Mouse (Mus musculus) brown adipose tissue, adult 24 weeks (tissue): ENCODE measurements around the gene Mcrip1. TPM values are rescaled to one million over a fixed set of nuclear protein-coding genes. Genes with fewer than 3 reads are reported as not detected.

ENCODE experiments used
- H3K27ac ChIP-seq: fragments of 200-500 bp; replicated peaks from 2 replicates; pipeline ENCODE4 v1.5.1; 2012; ENCODE audit warnings: low read depth, mild to moderate bottlenecking, low read length
- H3K4me1 ChIP-seq: fragments of 200-500 bp; 2 replicates; pipeline ENCODE4 v1.6.1; 2012; ENCODE audit warnings: low read length, mixed read lengths; ENCODE audit not compliant: control insufficient read depth, insufficient read depth, insufficient read length
- H3K4me3 ChIP-seq: fragments of 200-500 bp; 2 replicates; pipeline ENCODE4 v1.5.1; 2012; ENCODE audit warnings: low read depth, mild to moderate bottlenecking, low read length, moderate library complexity; ENCODE audit not compliant: insufficient read depth
- polyA plus RNA-seq: library from polyadenylated mRNA; stranded (reverse); fragments of >200 nt; gene quantifications from 2 replicates; pipeline ENCODE4 v1.2.4, GENCODE M21; 2012; ENCODE audit not compliant: missing spikeins, insufficient read depth, insufficient read length

Gene Mcrip1
- polyA plus RNA-seq, 1 experiment: 28.0 TPM

DNA sequence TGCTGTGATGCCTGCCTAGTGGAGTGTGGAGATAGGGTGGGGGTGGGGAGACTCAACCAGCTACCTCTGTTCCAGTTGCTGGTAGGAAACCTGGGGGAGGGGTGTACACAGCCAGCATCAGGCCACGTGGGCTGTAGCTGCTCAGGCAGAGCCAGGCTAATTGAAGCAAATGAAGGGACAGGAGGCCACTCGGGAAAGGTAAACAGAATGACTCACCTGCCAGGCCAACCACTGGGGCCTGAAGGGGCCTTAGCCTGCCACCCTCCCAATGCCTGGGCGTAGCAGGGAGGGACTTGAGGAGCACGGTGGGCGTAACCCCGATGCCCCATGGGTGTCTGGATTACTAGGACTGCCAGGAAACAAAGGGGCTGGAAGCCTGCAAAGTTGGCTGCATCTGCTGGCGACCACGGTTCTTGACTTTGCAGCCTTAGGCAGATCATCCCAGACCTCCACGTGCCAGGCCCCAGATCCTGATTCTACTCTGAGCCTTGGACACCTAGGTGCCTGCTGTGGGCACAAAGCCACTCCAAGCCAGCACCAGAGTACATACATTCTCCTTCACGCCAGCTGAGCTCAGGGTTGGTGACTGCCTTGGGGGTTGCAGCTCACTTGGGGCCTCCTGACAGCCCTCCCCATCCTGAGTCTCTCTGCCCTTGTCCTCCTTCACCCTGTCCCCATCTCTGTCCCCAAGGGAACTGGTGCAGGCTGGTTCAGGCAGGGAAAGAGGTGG lies 10.1 kb downstream of the Mcrip1 start:
- no peak overlapping the region for H3K4me3 ChIP-seq
- no peak overlapping the region for H3K27ac ChIP-seq
- 0 out of 2 replicates have a peak, but pooled peaks cover 3% of the 10 kb centered on the region for H3K4me1 ChIP-seq

DNA sequence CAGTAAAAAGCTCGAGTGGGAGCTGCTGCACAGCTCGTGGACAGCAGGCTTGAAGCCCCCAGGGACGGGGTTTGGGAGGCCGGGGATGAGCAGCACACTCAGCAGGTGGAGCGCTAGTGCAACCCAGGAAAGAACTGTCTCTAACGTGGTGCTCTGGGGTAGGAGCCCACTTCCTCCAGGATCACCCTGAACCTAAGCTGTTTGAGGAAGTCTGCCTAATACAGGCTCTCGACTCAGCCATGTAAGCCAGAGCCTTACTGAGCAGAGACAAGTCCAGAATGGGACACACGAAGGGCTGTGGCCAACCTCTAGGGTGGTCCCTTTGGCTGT lies 10.6 kb downstream of the Mcrip1 start:
- Histone ChIP-seq H3K4me1 (0 out of 2 replicates have a peak, but pooled peaks cover 3% of the 10 kb centered on the region), H3K4me3 (no peak overlapping the region), H3K27ac (no peak overlapping the region)

DNA sequence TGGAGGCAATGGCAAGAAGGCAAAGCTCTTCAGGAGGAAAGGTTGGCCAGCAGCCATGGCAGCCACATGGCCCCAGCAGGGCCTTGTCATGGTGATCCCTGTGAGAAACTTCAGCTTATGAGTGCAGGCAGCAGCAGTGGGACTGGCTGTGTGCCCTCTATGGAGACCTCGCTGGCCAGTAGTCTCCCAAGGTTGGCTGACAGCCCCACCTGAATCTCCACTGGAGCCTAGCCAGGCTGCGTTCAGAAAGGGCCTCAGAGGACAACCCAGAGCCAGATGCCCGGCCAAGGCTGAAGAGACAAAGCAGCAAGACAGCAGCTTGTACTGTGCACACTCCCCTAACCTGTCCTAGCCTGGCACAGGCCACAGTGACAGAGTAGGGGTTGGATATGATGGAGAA lies 11.0 kb downstream of the Mcrip1 start:
- Histone ChIP-seq H3K4me3 (no peak overlapping the region), H3K27ac (no peak overlapping the region), H3K4me1 (0 out of 2 replicates have a peak, but pooled peaks cover 3% of the 10 kb centered on the region)

DNA sequence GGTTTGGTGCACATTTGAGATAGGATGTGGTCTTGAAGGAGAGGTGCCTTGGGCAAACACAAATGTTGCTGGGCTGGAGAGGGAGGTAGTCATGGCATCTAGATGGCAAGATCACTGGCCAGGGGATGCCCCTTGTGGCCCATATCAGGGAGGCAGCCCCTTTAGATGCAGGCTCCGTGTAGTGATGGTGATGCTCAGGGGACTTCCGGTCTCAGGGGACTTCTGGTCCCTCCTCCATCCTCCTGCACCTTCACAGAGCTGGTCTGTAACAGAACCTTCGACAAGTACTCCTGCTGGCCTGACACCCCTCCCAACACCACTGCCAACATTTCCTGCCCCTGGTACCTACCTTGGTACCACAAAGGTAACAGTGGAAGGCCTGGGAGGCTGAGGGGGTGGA lies 13.7 kb downstream of the Mcrip1 start:
- no peak overlapping the region for H3K4me3 ChIP-seq
- peaks cover 5% of the 10 kb centered on the region for H3K4me1 ChIP-seq
- no peak overlapping the region for H3K27ac ChIP-seq

DNA sequence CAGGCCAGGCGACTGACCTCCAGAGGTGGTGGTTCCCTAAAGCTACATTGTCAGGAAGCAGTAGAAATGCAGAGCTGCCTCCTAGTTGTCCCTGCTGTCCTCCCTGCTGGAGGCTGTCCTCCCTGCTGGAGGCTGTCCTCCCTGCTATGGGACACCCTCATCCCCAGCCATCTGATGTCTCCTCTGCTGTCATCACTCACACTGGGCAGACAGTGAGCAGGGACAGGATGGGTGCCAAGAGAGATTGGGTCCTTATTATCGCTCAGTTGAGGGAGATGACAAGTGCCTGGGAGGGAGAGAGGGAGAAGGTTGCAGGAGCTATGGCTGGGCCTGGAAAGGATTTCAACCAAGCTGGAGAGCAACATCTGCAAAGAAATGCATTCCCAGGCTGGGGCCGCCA lies 14.4 kb downstream of the Mcrip1 start:
- no peak overlapping the region for H3K27ac ChIP-seq
- H3K4me1 ChIP-seq: peaks cover 7% of the 10 kb centered on the region
- no peak overlapping the region for H3K4me3 ChIP-seq

DNA sequence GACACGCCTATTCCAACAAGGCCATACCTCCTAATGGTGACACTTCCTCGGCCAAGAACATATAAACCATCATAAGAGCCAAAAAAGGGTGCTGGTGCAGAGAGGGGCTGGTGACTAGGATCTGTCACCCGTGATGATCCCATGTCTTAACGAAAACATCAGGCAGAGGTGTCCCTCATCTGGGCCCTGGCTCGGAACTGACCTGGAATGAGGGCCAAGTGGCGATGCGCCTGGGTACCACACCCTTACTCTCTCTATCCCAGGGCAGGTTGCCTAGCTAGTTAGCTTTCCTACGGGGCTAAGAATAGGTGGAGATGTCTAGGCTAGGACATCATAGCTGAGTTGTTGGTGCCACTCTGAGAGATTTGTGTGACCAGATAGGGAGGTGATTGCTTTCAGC lies 15.4 kb downstream of the Mcrip1 start:
- H3K4me1 ChIP-seq: peaks cover 7% of the 10 kb centered on the region
- H3K27ac ChIP-seq: no peak overlapping the region
- H3K4me3 ChIP-seq: no peak overlapping the region

DNA sequence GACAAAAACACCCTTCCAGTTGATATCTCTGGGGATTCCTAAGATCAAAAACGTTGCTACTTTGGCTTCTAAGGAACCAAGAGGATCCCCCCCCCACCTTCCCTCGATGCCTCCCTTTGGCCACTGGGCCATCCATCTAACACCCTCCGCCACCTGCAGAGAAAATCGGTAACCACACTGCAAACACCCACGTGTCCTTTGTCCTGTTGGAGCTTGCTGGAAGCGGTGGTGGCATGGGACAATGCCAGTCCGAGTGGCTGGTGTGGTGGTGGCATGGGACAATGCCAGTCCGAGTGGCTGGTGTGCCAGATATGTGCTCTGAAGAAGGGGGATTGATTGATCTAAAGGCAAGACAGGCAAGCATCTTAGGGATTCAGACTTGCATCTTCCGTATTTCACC lies 17.9 kb downstream of the Mcrip1 start:
- Histone ChIP-seq H3K27ac (no peak overlapping the region), H3K4me3 (no peak overlapping the region), H3K4me1 (peaks cover 7% of the 10 kb centered on the region)

DNA sequence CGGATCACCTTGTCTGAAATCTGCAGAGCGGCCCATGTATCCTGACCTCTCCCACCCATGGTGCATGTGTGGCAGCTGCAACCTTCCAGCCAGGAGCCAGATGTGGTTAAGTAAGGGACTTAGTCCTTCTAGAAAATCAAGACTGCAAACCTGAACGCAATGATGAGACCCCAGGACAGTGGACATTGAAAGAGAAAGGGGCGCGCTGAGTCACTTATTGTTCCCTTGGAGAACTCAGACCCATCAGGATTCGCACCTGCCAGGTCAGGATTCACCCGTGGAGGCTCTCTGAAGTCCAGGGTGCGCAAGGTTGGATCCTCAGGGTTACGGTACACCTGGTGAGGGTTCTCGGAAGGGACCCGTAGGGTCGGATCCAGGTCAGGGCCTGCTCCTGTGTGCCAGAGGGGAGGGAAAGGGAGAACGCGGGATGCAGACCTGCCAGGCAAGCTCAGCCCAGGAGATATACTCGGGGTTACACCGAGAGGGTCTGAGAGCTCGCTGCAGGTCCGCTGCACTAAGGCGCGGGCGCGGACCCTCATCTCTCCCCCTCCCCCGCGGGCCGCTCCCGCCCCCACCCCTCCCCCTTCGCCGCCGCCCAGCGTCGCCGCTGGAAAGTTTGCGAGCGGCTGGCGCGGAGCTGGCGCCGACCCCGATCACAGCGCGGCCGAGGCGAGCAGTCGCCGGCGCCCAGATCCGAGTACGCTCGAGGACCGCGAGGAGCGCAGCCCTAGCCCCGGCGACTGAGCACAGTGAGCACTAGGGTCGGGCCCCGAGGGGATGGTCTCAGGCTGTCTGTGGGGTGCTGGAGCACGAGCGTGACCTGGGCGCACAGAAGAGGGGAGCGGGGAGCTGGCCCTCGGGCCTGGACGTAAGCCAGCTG lies 19.2 kb downstream of the Mcrip1 start, which contains the start of gene Gcgr:
Gene Gcgr (plus strand): TSS at position 615 of the 880 bp plus-strand sequence.
- peaks cover 7% of the 10 kb centered on the region for H3K4me1 ChIP-seq
- peak within 1 kb of the TSS; percentile 38 for H3K4me3 ChIP-seq
- no peak within 1 kb of the TSS for H3K27ac ChIP-seq

DNA sequence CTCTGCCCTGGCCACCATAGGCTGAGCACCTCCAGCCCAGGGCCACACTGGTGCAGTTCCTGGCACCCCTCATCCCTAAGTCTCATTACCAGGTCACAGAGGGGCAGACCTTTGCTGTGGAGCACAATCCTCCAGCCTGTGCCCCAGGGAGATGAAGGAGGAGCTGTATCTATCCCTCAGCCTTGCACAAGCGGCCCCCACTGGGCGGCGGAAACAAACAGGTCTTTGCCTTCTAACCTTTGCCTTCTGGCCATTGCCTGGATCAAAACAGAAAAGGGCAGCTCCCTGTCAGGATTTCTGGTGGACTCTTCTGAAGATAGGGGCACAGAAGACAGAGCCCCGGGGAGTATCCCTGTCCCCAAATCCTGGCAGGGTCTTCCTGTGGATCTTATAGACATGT lies 20.6 kb downstream of the Mcrip1 start:
- H3K4me3 ChIP-seq: no peak overlapping the region
- peaks cover 7% of the 10 kb centered on the region for H3K4me1 ChIP-seq
- no peak overlapping the region for H3K27ac ChIP-seq

DNA sequence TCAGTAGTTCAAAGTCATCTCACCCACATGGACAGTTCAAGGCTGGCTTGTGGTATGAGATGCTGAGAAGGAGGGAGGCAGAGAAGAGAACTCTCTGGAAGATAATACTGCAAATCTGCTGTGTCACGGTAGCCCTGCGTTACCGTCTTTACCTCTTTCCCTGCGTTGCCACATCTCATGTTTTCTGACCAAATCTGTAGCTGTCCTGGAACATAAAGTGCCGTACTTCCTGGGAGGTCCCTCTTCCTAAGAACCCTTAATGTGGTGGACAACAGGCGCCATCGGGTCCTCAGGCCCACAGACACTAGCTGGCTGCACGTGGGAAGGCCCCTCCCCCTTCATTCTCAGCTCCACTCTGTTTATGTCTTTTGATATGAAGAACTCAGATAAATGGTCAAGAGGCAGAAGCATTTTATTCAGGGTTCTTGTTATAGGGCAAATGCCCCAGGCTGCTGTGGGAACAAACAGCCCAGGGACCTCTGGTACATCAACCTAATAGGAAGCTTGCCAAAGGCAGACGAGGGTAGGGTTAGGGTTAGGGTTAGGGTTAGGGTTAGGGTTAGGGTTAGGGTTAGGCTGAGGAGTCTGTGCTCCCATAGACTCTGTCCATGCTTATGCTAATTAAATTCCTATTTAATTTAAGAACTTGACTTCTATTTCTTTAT lies 21.7 kb downstream of the Mcrip1 start:
- H3K27ac ChIP-seq: no peak overlapping the region
- no peak overlapping the region for H3K4me3 ChIP-seq
- peaks cover 7% of the 10 kb centered on the region for H3K4me1 ChIP-seq

DNA sequence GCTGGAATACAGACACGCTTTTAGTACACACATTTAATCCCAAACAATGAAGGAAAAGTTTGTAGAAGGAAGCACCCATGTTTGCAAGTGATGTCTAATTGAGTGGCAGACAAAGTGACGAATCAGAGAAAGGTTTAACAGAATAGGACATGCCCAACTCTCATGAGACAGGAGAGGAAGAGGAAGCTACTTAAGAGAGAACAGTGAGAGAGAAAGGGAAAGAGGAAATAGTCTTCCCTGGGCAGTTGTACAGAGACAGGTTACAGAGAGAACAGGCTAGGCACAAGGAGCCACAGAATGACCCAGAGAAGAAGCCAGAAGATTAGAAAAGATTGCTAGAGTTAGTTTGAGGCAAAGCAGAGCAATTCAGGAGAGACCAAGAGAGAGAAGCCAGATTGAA lies 23.6 kb downstream of the Mcrip1 start:
- H3K4me3 ChIP-seq: no peak overlapping the region
- H3K4me1 ChIP-seq: peaks cover 4% of the 10 kb centered on the region
- H3K27ac ChIP-seq: no peak overlapping the region

DNA sequence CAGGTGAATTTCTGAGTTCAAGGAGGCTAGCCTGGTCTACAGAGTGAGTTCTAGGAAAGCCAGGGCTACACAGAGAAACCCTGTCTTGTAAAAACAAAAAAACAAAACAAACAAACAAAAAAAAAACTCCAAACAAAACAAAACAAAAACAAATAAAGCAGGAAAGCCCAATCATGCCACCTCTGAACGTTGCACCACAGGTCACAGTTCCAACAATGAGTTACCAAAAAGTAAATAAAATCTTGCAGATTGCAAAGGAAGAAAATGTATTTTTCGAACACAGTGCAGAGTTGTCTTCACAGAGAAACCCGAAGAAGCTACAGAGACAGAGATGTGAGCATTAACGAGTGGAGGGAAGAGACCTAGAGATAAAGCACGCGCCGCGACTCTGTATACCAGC lies 26.9 kb downstream of the Mcrip1 start:
- Histone ChIP-seq H3K4me3 (no peak overlapping the region), H3K27ac (no peak overlapping the region), H3K4me1 (peaks cover 3% of the 10 kb centered on the region; the same call in 1 of the 2 replicates)

DNA sequence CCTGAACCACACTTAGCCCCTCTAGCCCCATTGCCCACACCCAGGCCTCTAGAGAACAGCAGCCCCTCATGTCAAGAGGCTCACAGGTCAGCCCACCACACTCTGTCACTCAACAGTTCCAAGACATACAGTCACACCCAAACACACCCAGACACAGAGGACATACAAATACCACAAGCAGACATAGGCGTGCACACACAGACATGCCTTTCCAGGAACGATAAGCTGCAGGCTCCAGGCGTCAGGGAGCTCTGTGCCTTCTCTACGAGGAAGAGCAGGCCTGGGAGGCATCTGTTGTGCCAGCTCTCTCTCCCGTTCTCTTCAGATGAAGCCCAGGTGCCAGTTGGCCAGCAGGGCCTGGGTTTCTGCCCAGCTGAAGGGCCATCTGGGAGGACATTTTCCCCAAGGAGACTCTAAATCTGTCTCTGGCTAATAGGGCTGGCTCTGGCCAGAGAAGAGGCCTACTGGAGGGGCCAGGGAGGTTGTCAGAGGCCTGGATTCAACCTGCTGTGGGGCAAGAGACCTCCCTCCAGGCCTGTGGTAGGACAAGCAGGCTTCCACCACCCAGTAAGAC lies 28.5 kb downstream of the Mcrip1 start:
- Histone ChIP-seq H3K4me3 (no peak overlapping the region), H3K4me1 (peaks cover 3% of the 10 kb centered on the region; the same call in 1 of the 2 replicates), H3K27ac (no peak overlapping the region)

DNA sequence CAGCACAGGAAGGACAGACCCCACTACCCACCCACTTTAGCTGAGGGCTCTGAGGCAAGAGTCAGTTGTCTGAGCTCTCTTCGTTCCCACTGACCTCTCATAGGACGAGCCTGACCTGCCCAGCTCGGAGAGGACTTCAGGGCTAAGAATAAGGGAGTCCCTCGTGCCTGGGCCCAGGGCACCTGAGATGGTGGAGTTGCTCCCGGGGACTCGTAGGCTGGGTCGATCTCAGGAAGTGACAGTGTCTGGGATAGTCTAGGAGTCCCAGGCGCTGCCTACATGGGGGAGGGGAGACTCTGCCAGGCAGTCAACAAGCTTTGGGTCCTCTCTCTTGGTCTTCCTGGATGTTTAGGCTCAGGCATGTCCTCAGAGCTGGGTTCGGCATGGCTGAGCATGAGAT lies 29.0 kb downstream of the Mcrip1 start:
- H3K4me1 ChIP-seq: peaks cover 3% of the 10 kb centered on the region; the same call in 1 of the 2 replicates
- no peak overlapping the region for H3K27ac ChIP-seq
- no peak overlapping the region for H3K4me3 ChIP-seq

DNA sequence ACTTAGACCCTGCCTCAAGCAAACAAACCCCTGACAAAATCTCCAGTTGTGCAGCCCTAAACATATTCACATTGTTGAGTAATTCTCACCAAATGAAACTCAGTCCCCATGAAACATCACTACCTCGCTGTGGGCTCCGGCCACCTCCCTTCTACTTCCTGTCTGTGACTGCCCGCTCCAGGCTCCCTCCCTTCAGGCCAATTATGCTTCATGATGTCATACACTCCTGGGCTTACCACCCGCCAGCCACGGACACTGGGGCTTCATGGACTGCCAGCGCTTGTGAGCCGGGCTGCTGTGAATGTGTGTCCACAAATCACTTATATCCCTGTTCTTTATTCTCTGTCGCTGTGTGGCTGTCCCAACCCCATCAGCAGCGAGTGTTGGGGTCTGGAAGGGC lies 29.8 kb downstream of the Mcrip1 start:
- peaks cover 3% of the 10 kb centered on the region; the same call in 1 of the 2 replicates for H3K4me1 ChIP-seq
- no peak overlapping the region for H3K4me3 ChIP-seq
- peak overlapping the region; percentile 35; the same call in 1 of the 2 replicates for H3K27ac ChIP-seq
